Mouse (Mus musculus): ENCODE results near the gene Cadm1.

DNA sequence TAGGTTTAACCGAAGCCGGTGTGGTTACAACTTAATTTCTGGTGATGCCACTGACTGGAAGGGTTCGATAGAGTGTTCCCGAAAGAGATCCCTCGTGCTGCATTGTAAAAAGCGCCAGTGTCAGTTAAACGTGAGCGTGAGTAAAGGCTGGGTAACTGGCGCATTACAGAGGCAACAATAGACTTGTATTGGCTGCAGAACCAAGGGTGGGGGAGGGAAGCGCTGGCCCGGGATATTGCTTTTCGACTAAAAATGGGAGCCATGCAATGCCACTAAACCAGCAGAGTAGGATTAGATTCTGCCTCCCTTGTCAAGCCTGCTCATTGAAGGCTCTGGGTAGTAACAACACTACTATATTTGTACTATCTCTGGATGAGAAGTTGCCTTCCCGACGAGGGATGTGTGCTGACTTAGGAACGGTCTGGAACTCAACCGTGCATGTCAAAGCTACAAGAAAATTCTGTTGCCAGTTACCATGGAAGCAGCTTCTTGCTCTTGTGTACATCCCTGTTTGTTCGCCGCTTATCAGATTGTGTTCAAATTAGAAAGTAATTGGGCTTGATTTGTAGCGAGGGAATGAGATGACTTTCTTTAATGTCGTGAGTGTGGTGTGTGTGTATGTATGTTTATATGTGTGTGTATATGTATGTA lies 2.4 kb downstream of the Cadm1 start:
- TF ChIP-seq EP300 (IDR thresholded peaks at IDR 0.05; ENCODE audit: low read depth) (no peak), CTCF (IDR thresholded peaks at IDR 0.05; ENCODE audit: low read depth) (no peak)

Data from liver, postnatal 0 days (tissue).